Mouse (Mus musculus): ENCODE data around the gene Ylpm1.

The Ylpm1 gene

DNA sequence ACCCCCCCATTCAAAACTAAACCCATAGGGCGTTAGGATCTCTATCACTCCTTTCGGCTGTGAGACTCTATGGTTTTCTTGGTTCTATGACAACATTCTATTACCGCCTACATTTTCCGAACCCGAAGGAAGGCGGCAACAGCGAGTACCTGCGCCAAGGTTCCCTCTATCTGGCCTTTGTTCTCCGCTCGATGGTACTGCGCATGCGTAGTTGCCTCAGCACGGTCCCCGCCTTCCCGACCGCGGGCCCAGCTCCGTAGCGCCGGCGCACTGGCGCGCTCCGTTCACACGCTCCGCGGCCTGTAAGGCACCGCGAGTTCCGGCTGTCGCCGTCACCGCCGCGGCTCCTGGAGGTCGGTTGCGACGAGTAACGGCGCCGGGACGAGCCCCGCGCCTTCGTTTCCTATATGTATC lies at the start of gene Ylpm1:
TSS of gene Ylpm1 (plus strand) at position 239 of the 414 bp plus-strand sequence.
- DNase-seq (ENCODE audit: low spot score in 2 of 2), result peak; percentile 96 to 98

GRCm38 (mm10) chr12:84947894-84948583 lies 48.1 kb upstream of the Ylpm1 start:
- no peak for DNase-seq (ENCODE audit: low spot score in 2 of 2)

DNA sequence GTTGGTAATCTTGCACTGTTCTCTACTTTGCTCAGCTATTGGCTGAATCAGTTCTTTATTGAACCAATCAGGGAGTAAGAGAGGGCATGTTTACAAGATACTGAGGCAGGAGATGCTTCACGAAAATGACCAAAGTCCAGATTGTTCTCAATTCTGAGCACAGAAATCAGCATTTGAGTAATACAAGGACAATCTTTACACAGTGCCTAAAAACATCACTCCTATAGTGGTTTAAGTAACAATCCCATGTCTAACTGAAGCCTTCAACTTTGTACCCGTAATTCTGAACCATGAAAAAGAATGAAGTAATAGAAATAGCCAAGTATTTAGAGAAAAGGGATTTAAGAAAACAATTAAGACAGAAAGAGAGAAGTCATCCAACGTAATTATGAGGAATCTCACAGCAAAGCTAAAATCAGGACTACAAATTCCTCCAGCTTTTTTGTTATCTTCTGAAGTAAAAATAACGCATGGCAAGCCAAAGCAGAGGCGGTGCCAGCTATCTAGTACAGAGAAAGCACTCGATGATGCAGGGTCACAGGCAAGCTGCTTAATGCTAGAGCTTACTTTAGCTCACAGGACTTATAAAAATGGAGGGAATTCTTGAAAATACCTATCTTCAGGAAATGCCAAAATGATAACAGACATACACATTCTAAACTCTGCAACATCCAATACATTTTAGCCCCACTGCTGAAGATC lies 47.4 kb upstream of the Ylpm1 start:
- no peak for DNase-seq (ENCODE audit: low spot score in 2 of 2)

GRCm38 (mm10) chr12:84950763-84951162 lies 45.4 kb upstream of the Ylpm1 start:
- DNase-seq (ENCODE audit: low spot score in 2 of 2), result no peak

GRCm38 (mm10) chr12:84951531-84951930 lies 44.6 kb upstream of the Ylpm1 start:
- no peak for DNase-seq (ENCODE audit: low spot score in 2 of 2)

DNA sequence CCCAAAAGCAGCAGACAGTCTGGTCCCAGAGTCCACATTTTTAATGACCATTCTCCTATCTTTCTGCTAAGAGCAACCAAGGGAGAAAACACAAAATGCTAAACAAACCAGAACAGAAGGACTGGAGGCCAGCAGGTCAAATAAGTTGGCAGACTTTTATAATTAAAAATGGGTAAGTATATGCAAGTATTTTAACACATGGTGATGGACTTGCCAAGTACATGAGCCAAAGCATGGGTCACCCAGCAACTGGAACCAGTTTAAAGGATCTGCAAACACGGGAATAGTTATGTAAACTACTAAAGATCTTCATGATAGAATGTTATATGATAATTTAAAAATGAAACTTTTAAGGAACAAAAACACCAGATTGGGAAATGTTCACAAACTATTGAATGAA lies 43.8 kb upstream of the Ylpm1 start:
- DNase-seq (ENCODE audit: low spot score in 2 of 2), result no peak

DNA sequence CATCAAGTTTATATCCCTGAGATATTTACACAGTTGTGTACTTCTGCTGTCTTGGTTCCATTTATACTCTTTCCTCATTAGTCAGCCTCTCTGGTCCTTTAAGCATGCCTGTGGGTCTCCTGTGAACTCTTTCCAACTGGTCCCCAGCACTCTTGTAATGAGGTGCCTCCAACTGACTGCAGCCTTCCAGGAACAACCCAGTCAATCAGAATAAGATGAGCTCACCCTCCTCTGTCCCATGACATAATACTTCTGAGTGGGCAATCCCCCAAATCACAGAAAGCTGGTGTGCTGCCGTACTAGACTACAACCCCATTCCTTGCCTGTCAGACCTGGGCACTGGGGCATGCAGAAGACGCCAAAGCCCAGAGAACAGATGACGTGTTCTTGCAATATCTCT lies 39.8 kb upstream of the Ylpm1 start:
- no peak for DNase-seq (ENCODE audit: low spot score in 2 of 2)

DNA sequence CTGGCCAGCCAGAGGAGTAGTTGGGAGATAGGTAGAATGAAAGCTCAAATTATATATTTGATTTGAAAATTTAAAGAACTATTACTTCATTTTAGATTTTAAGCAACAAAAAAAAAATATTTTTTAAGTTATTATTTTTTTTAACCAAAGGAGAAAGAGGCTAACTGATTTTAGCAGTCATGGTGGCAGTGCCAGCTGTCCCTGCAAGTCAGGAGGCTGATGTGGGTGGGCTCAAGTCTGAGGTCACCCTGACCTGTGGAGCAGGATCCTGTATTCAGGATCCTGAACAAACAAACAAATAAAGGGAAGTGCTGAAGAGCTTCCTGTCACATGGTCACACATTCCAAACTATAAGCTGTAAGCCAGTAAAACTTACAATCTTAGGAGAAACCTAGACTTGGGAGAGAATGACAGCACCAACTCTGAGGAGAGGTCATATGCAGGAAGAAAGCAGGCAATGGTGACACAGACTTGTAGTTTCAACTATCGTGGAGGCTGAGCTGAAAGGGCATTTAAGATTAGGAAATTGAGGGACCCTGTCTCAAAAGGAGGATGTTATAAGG lies 37.2 kb upstream of the Ylpm1 start:
- no peak for DNase-seq (ENCODE audit: low spot score in 2 of 2)

DNA sequence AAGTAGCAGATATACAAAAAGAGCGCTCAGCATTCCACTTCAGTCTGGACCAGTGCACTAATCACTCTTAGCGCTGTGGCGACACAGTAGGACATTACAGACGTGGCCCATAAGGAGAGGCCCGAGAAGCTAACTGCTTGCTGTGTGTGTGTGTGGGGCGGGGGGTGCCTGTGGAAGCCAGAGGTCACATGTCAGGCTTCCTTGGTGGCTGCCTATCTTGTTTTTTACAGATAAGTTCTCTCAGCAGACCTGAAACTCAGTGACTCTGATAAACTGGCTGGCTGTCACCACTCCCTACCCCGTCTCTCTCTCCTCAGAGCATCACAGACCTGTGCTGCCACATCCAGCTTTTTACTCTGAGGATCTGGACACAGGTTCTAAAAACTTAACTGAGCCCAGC lies 33.5 kb upstream of the Ylpm1 start:
- no peak for DNase-seq (ENCODE audit: low spot score in 2 of 2)

DNA sequence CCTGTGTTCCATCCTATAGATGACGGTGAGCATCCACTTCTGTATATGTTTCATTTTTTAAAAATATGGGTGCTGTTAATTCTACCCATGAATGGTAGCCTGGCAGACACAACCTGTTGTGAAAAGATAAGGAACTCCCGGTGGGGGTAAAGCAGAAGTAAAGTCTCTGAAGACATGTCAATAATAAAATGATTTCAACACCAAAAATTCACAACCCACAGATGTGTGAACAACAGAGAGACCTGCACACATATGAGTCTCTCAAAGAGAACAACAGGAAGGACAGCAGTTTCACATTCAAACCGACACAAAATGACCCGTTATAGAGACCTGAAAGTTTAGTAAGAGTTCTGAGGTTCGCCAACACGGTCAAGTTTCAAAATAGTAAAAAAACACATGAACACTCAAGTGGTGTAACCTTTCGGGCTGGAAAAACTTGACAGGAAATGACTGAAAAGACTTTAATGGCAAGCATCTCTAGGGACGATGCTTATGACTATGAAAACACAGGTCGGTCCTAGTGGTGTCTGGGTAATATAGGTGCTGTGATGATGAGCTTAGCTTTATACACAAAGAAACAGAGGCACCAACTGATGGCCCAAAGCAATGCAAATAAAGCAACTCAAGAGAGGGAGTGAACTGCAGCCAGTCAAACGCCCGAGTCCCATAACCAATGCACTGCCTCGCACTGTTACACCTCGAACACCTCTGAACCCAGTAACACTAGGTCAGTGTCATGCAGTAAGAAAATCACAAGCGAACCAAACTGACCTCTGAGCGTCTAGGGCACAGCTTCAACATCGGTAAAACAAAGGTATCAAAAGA lies 27.1 kb upstream of the Ylpm1 start:
- no peak for DNase-seq (ENCODE audit: low spot score in 2 of 2)

- no peak for DNase-seq (ENCODE audit: low spot score in 2 of 2)
Measured at GRCm38 (mm10) chr12:84969656-84970427, 26.3 kb upstream of the Ylpm1 start.

GRCm38 (mm10) chr12:84970428-84971096 lies 25.6 kb upstream of the Ylpm1 start, which contains the start of the genes Fcf1 and Arel1:
Fcf1 (plus strand) TSS chr12:84970897.
Arel1 (minus strand) TSS chr12:84970900.
- peak; percentile 94 to 96 for DNase-seq (ENCODE audit: low spot score in 2 of 2)

DNA sequence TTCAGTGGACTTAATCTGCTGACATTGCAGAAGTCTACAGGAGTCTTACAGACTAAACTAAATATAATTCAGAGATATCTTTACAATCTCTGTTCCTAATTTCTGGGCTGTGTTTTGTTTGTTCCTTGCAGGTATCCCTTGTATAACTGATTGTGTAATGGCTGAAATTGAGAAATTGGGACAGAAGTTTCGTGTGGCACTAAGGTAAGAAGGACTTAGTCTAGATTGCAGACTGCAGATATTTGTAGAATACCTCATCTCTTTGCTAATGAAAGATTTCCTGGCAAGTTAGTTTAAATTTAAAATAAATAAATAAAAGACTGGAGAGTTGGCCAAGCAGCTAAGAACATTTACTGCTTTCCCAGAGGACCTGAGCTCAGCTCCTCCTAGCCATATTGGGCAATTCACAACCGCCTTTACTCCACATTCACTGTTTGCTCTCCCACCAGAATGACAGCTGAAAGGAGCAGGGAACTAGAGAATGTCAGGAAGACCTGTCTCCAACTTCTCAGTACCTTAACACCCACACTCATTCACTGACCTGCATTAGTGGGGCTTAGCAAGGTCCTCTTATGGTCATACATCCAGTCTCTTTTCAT lies 16.8 kb upstream of the Ylpm1 start:
- DNase-seq (ENCODE audit: low spot score in 2 of 2), result no peak

DNA sequence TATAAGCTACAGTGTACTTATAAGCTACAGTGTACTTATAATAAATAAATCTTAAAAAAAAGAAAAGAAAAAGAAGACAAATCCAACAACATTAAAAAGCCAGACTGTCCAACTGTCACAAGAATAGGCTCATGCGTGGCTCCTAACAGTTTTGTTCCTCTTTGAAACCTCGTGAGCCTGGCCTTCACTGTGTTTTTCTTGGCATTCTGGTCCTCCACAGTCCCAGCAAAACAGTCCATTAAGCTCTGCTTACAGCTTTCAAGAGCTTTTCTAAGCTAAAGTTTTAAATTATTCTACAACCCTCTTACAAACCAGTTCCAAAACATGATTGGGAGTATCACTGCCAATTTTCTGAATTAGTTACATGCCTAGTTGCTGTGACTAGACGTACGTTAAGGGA lies 6.7 kb upstream of the Ylpm1 start:
- DNase-seq (ENCODE audit: low spot score in 2 of 2), result no peak

DNA sequence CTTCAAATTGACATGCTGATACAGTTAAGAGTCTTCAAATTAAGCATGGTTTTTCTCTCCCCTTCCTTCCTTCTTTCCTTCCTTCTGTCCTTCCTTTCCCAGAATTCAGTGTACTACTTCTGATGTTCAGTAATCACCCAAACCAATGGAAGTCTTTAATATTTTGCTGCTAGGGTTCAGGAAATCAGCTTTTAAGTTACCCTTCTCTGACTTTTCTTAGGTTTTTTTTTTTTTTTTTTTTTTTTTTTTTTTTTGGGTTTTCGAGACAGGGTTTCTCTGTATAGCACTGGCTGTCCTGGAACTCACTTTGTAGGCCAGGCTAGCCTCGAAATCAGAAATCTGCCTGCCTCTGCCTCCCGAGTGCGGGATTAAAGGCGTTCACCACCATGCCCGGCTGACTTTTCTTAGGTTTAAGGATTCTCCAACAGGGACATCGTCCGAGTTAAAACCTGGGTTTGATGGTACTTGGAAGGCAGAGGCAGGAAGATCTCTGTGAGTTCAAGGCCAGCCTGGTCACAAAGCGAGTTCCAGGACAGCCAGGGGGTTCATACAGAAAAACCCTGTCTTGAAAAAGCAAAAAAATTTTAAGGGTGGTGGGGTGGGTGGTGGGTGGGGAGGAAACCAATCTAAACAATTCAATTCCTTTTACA lies 884 bp upstream of the Ylpm1 start:
- no peak for DNase-seq (ENCODE audit: low spot score in 2 of 2)

DNA sequence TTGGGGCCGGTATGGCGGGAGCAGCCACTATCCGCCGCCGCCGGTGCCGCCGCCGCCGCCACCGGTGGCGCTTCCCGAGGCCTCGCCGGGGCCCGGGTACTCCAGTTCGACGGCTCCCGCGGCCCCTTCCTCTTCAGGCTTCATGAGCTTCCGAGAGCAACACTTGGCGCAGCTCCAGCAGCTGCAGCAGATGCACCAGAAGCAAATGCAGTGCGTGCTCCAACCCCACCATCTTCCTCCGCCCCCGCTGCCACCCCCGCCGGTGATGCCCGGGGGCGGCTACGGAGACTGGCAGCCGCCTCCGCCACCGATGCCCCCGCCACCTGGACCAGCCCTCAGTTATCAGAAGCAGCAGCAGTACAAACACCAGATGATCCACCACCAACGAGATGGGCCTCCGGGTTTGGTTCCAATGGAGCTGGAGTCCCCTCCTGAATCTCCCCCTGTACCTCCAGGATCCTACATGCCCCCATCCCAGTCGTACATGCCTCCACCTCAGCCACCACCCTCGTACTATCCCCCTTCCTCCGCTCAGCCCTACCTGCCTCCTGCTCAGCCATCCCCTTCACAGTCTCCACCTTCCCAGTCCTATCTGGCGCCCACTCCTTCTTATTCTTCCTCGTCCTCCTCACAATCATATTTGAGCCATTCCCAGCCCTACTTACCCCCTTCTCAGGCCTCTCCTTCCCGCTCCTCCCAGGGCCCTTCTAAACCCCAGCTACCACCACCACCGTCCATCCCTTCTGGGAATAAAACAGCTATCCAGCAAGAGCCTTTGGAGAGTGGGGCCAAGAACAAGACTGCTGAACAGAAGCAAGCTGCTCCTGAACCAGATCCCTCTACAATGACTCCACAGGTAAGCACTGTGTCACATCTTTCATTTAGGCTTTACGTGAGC lies 629 bp downstream of the Ylpm1 start:
- peak; percentile 54 to 59 for DNase-seq (ENCODE audit: low spot score in 2 of 2)

DNA sequence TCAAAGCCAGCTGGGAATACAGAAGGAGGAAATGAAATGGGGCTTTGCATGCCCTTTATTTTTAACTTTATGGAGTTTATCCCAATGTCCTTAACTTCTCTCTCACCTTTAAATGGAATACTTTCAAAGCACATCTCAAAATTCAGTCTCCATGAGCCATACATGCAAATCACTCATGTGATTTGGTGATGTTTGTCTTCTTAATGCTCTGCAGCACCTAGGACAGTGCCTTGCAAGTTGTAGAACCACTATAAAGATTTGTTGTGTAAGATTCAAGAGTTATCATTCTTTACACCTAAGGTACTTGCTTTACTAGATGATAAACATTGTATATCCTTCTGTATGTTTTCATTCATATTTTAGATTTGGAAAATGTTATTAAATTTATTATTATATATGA lies 2.9 kb downstream of the Ylpm1 start:
- DNase-seq (ENCODE audit: low spot score in 2 of 2), result no peak

DNA sequence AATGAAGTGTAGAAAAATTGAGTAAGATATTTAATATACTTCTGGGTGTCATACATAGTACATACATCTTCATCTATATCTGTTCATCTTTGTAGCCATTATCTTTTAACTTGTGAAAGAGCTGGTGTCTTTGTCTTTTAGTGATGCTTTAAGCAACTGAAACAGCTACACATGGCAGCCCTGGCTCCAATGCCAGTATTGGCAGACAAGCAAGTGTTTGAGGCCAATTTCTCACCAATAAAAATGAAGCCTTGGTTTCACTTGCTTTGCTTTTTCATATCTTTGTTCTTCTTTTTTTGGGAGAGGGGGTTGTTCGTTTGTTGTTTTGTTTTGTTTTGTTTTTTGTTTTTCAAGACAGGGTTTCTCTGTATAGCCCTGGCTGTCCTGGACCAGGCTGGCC lies 10.1 kb downstream of the Ylpm1 start:
- DNase-seq (ENCODE audit: low spot score in 2 of 2), result no peak

- DNase-seq (ENCODE audit: low spot score in 2 of 2), result no peak
Measured at GRCm38 (mm10) chr12:85007021-85007420, 10.9 kb downstream of the Ylpm1 start.

Data from right cerebral cortex, adult 2 months (tissue).